Mouse (Mus musculus) ES-Bruce4 (cell line): Measurements from ENCODE around the gene Ruvbl1.

Source experiments
- CTCF ChIP-seq: IDR thresholded peaks from one replicate; pipeline ENCODE4 v1.8.1; 2011; ENCODE audit warnings: low read depth, low read length
- POLR2A ChIP-seq: IDR thresholded peaks from one replicate; pipeline ENCODE4 v1.8.1; 2011; ENCODE audit warnings: low read length; ENCODE audit not compliant: insufficient read depth

- TF ChIP-seq CTCF (no peak), POLR2A (peak; percentile 67)
Measured at GRCm38 (mm10) chr6:88446063-88447002, 18.9 kb upstream of the Ruvbl1 start, which contains the start of gene Eefsec.
